Mouse (Mus musculus) ES-CJ7 (cell line): ENCODE results near the gene Acp5.
A peak's percentile ranks its signal among the peaks of the same experiment; 100 is the strongest.

Source experiments
- DNase-seq: peaks from one replicate; pipeline ENCODE4 v3.0.0; 2011; ENCODE audit warnings: low read depth, low spot score

Gene Acp5

DNA sequence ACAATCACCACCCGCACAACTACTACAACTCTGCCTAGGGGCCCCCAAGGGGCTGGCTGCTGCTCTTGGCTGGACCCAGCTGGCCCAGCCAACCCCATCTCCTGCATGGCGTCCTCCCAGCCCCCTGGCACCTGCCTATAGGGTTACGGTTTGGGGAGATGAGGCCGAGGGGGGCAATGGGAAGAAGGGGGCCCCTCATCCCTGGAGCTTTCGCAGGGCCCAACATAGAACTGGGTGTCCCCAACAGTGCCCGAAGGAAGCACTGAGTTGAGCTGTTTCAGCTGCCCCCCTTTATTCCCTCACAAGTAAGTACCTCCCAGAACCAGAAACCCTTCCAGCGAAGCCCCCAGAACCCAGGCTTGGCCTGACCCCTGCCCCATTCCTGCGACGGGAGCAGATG, 27.3 kb downstream of the Acp5 start:
- DNase-seq: no peak

DNA sequence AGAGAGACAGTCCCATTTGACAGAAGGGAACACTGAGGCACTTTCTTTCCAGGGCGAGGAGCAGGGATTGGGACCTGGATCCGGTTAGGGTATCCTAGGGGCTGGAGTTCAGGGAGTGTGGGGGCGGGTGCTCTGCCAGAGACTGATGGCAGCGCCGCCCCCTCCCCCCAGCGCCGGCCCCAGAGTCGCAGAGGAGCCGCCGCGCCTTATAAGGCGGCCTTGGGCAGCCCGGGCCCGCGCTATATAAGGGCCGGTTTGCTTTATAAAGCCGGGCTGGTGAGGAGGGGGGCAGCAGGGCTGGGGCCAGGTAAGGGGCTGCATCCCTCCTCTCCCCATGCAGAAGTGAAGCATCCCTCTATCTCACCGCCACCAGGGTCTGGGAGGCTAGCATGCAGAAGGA, 35.6 kb downstream of the Acp5 start:
- DNase-seq: no peak

DNA sequence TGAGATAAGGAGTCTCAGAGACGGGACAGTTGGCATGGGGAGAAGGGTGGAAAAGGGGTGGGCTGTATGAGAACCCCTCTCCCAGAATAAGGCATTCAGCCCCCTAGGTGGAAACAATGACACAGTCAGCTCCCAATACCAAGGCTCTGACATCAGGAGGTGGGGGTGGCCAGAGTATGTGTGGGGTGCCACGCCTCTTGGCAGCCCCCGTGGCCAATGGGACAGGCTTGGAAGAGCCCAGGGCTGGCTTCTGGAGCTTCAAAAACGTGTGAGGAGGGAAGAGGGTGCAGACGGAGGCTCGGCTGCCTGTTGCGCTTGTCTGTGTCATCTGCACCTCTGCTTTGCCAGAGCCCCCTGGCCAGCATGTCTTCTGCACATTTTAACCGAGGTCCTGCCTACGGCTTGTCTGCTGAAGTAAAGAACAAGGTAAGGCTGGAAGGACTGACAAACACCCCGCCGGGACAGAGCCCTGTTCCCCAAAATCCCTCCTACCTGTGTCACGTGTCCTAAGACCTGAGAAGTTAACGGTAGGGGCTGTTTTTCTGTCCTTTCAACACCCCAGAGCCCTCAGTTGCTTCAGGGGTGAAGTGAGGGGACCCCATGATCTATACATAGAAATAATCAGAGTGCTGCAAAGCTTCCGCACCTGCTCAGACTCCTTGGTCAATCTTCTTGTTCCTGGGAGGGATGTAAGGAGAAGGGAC, 36.4 kb downstream of the Acp5 start, which contains the start of gene Cnn1:
TSS of gene Cnn1 (plus strand) at position 224 of the 704 bp plus-strand sequence.
- DNase-seq: no peak

DNA sequence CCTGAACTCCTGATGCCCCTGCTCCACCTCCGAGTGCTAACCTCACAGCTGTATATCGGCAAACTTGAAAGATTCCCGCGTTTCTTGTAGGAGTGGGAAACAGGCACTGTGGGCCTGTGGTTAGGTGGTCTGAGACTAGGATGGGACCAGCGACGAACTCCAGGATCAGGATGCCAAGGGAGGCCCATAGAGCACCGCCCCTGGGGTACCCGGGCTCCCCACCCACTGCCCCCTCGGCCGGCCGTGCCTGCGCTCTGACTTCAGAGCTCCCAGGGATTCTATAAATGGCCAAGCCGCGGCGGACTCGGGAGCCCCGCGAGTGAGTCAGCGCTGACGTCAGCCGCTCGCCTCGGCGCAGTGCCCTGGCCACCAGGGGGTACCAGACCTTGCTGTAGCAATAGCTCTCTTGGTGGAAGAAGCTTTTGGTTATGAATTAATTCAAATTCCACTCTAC, 39.6 kb downstream of the Acp5 start:
- DNase-seq: peak; percentile 66

DNA sequence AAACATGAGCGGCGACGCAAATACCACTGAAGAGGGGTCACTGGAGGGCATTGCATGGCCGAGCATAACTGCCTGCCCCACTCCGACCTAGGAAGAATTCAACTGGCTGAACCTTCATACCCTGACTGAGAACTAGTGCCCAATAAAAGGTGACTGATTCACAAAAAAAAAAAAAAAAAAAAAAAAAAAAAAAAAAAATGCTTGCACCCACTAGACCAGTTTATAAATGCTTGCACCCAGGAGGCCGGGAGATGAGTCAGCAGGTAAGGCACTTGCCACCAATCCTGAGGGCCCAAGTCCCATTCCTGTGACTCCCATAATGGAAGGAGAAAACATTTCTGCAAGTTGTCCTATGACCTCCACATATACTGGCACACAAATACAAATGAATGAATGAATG, 42.8 kb downstream of the Acp5 start:
- no peak for DNase-seq

DNA sequence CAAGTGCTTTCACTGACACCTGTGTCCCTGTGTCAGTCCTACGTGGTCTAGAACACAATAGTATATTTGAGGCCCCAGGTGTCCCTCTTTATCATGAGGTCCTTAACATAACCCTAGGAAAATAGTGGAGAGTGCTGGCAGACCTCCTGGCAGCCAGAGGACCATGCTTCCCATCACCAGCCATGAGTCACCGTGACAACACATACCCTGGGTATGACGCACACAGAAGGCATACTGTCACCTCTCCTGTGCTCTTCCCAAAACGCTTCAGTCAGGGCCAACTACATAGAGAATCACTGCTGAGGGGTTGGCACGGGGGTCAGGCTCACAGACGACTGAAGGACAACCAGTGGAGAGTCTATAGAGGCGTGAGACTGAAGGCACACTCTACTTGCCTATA, 45.5 kb downstream of the Acp5 start:
- DNase-seq: no peak

DNA sequence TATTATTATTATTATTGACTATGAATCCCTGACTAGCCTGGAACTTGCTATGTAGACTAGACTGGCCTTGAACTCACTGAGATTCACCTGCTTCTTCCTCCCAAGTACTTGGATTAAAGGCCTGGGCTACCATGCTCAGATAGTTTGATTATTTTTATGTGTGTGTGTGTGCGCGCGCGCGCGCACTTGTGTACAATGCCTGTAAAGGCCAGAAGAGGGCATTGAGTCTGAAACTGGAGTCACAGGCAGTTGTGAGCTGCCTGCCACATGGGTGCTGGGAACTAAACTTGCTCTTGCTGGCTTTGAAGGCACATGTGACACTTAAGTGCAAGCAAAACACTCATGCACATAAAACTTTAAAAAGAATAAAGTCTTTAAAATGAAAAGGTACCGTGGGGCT, 46.2 kb downstream of the Acp5 start:
- peak; percentile 46 for DNase-seq

DNA sequence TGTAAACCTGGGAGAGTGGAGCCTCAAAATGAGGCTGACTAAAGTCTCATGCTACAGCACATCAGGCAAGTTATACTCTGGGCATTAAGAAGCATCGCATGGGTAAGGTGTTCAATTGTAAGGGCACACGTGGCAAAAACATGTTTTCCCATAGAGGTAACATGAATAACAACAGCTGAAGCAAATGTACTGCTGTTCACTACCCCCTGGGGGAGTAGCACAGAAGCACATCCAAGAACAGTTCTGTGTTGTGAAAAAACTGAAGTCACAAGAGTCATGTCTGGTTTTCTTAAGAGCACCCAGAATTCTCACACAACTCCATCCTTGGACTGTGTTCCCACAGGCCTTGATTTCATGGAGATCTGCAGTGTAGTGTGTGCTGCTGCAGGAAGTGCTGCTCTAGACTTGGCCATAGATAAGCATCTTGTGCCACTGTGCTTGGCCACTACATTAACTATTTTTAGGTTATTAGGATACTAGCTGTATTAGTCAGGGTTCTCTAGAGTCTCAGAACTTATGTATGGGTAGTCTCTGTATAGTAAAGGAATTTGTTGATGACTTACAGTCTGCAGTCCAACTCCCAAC, 48.4 kb downstream of the Acp5 start:
- DNase-seq: no peak

DNA sequence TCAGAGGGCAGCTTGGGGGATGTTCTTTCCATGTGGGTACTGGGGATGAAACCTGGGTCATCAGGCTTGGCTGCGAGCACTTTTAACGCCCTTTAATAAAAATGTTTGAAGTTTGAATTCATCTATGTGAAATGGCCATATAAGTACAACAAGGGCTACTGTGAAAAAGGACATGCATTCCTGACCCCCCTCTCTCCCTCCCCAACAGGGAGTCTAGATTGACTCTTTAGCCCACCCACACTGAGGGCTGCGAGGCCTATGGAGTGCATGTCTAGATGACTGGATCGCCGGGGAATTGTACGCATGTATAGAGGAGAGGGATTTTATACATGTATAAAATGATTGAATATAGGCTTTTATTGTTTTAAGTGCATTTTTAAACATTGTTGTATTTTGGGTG, 49.5 kb downstream of the Acp5 start:
- DNase-seq: no peak

DNA sequence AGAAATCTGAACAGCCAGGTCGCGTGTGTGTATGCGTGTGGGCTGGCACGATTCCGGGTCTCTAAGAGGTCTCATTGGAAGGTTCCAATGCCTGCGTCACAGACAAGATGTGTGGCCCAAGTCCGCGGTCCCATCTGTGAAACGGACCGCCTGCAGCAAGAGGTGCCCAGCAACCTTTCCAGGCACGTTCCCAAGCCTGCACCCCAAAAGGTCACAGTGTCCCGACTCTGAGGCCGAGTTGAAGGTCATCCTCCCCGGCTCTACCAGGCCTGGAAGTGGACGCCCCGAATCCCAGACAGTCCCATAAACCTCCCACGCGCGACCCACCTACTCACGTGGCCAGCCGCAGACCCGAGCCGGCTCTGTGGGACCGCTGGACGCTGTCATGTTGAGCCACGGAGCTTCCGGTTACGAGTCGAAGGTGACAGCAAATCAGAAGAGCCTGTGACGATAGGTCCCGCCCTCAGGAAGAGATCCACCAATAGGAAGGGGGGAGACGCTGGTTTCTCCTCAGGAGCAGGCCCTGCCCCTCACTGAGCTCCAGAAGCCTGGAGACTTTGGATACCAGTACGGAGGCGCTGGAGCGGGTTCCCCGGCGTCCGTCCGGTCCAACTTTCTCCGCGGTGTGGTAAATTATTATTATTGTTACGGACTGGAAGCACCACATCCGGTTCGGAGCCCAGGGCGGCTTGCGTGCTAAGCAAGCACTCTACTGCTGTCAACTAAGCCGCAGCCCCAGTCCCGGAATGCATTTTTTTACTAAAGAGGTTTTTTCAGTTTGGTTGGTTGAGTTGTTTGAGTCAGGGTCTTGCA, 50.3 kb downstream of the Acp5 start, which contains the start of gene Ecsit:
TSS of gene Ecsit (minus strand) at position 417 of the 813 bp plus-strand sequence.
- peak; percentile 95 for DNase-seq

DNA sequence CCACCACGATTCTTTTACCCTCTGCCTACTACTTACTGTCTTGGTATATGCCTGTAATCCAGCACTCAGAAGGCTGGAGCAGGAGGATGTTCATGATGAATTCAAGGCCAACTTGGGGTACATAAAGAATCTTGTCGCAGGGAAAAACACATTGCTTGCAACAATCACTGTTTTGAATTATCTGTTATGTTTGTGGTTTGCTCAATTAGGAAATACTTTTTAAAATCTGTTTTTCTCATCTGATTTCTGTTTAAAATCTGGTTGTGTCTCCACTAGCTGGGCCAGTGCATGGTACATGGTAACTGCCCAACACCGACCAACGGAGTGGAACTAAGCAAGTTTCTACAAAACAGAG, 50.9 kb downstream of the Acp5 start:
- no peak for DNase-seq
